Mouse (Mus musculus) thymus, postnatal 0 days (tissue): ENCODE data around the gene Ralgapb. TPM values are rescaled to one million over a fixed set of nuclear protein-coding genes. Genes with fewer than 3 reads are reported as not detected.

Source experiments
- DNase-seq: peaks from one replicate; pipeline ENCODE4 v3.0.0-alpha.2; 2015; ENCODE audit warnings: low spot score
- polyA plus RNA-seq: library from polyadenylated mRNA; unstranded; fragments of >200 nt; fragmentation: Nextera tagmentation; extraction: Ambion mirVana; gene quantifications from 2 replicates; pipeline ENCODE4 v1.2.1, GENCODE M21; 2015

The Ralgapb gene
- polyA plus RNA-seq, 1 experiment from 2014 or later, result 18.5 TPM

DNA sequence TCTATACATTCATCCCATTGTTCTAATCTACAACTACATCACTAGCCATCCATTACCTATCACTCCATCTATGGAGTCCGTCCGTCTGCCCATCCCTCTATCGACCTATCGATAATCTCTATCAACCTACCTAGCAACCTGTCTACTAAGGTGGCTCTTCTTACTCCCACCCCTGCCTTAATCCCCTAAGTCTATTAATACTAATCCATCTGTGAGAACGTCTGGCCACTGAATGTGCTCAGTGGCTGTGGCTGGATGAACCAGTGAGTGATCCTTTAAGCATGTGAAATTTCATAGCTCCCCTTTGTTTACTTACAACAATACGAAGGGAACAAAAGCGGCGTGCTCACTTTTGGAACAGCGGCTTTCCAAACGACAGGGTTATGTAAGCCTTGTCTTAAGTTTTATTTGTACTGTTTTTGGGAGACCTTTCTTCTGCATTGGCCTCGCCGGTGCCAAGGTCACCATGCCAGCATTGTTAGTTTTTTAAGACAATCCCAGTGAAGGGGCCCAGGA is 104.2 kb downstream of the Ralgapb start:
- no peak for DNase-seq

DNA sequence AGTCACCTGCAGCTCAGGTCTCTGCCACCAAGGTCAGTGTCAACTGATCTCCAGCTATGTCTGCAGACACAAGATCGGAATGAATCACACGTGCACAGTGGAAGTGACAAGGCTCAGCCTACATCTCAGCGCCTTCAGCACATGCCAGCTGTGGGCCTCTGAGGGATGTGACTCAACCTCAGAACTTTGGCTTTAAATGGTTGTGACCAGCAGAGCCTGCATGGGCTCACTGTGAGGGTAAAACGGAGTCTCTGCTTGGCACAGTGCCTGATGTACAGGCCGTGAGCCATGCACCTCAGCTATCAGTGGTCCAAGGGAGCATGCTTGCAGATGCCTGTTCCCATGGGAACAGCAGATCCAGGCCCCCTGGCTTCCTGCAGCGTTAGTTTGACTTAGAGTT is 108.9 kb downstream of the Ralgapb start:
- DNase-seq, result no peak

DNA sequence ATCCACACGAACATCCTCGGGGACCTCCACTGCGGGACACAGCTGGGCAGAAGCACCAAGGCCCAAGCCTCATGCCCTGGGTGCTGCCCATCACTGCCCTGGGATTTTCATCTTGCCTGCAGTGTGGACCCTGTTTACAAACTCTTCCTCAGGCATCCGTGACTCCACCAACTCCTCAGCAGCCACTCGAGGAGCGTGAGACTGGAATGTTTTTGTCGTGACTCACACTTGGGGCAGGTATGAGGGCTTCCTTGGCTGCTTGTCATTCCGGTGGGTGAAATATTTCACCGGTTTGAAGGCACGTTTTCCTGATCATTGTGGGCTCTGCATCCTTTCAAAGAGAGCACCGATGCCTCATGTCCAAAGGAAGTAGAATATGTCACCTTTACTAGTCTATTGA is 109.4 kb downstream of the Ralgapb start:
- no peak for DNase-seq

DNA sequence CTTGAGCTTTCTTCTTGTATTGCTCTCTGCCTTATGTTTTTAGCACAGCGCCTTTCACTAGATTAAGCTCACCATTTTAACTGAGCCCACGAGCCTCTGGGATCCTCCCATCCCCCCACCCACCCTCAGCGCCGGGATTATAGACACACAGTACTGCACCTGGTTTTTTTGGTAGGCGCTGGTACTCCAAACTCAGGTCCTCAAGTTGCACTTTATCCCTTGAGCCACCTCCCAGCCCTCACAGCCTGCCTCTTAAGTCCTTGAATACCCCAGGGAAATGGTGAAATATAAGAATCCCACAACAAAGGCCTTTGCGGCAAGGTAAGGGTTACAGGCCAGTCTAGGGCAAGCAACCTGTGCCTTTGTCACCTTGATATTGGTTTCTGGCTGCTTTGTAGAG is 110.2 kb downstream of the Ralgapb start:
- no peak for DNase-seq

DNA sequence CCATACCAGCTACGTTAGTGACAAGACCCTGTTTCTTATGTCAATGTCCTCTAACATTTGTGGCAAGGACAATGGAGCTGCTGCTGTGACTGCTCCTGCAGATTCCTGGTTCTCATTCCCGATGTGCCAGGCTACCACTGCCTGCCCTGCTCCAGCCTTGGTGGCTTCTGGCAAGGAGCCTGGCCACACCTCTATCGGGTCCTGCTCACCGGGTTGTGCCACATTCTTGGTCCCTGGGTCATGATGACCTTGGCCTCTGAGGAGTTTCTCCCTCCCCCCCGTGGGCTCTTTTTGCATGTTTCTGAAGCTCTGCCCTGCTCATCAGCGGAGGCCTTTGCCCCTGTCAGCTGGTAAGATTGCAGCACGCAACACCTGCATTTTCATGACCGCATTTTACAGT is 113.4 kb downstream of the Ralgapb start:
- DNase-seq, result no peak

DNA sequence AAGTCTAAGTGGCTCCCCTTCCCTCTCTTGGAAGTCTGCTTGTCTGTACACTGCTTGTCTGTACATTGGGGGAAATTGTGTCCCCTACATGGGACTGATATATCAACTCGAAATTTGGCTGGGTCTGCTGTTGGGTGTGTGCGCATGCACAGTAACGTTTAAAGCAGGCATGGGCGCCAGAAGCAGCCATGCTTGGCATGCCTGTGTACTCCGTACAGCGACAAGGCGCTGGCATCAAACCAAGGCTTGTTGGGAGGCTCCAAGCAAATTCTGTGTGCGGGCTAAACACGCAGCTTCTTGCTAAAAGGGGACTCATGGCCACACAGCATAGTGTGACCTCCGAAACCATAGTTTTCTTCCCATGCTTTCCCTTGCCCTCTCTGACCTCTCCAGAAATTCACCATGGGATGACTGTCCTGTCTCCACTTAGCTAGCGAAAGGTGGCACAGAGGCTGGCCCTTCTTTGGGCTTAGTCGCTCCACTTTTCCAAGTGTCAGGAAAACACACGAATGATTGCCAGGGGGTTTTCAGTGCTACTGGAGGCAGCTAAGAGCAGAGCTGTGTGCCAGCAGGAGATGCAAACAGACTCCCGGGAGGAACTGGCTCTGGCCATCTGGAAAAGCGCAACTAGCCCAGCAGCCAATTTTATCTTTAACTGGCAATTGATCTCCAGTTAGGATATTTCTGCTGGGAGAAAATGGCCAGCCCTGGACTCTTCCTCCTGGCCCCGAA is 114.6 kb downstream of the Ralgapb start:
- DNase-seq, result no peak

DNA sequence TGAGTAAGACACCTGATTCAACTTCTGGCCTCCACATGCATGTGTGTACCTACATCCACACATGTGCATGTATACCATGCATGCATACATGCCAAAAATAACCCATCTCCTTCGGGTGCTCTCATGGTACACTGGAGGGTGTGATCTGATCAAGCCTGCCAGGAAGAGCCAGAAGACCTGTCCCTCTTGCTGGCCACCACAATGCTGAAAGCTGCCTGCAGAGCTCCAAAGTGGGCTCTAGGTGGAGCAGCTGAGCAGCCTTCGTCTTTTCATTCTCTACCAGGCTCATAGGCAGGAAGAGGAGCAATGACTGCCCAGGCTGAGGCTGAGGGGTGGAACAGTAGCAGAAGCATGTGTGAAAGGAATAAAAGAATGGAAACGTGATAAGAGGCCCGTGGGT is 124.4 kb downstream of the Ralgapb start:
- DNase-seq, result peak; percentile 61

DNA sequence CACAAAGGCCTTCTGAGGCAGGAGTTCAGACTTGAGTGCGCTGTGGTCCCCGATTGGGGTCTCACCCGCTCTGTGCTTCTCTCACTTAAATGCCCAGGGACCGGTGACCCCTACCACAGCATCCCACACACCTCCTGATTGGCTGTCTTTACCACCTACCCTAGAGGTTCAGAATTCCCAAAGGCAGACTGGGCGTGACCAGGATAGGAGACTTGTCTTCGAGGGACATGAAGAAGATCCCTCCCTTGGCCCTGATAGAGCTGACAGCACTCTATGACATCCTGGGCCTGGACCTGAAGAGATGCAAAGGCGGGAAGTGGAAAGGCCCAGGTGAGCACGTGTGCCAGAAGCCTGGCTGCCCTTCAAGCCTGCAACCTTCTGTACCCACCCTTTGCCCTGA is 124.9 kb downstream of the Ralgapb start:
- DNase-seq, result no peak

DNA sequence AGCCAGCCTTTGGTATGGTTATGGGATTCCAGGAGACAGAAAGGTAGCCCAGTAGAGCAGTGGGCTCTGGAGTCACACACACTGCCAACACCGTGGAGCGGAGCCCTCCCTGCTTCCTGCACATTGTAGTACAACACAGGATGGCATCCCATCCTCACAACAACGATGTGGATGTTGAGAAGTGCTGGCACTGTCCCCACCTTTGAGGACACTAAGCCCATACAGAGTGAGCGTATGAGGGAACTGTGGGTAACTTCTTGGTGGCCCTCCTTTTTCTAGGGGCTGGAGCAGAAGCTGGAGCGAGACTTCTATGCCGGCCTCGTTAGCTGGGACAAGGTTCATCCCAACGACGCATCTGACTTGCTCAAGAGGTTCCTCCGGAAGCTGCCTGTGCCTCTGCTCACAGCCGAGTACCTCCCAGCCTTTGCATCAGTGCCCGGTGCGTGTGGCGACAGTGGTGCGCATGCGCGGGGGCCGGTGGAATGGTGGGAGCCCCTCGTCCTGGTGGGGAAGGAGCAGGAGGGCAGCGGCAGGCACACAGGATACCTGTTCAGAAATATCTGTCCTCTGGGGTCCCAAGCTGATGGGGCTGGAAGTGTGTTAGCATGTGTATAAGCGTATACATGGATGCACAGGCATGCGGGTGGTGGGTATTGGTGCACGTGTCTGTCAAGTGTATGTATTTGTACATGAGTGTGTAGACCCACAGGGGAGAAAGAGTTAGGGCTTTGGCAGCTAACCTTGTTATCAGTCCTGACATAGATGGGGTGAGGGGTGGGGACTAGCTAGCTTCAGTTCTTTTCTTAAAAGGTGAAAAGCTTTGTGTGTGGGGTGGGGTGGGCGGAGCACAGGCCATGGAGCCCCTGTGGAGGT is 130.0 kb downstream of the Ralgapb start:
- DNase-seq, result peak; percentile 48

DNA sequence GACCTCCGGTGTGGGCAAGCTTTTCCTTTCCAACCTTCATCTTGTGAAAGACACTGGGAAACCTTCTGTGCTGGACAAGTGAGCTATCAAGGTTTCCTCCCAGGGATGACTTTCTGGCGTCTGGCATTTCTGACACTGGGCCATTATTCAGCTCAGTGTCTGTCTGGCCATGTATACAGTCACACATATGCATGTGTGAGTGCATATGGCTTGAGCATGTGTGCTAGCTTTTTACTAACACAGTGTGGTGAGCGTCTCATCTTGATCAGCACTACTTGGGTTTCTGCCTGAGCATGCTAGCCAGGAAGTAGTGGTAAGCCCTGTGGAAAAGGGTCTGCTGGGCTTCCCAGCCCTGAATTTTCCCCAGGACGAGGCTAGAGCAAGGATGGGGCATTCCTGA is 131.6 kb downstream of the Ralgapb start:
- no peak for DNase-seq

DNA sequence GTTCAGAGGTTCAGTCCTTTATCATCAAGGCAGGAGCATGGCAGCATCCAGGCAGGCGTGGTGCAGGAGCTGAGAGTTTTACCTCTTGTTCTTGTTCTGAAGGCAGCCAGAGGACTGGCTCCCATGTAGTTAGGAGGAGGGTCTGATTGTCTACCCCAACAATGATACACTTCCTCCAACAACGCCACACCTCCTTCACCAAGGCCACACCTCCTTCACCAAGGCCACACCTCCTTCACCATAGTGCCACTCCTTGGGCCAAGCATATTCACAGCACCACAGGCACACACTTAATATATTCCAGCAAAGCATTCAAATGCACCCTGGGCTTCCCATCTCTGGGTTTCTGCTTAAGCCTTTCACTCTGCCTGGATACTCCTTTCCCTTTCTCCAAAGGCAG is 135.6 kb downstream of the Ralgapb start:
- DNase-seq, result no peak

DNA sequence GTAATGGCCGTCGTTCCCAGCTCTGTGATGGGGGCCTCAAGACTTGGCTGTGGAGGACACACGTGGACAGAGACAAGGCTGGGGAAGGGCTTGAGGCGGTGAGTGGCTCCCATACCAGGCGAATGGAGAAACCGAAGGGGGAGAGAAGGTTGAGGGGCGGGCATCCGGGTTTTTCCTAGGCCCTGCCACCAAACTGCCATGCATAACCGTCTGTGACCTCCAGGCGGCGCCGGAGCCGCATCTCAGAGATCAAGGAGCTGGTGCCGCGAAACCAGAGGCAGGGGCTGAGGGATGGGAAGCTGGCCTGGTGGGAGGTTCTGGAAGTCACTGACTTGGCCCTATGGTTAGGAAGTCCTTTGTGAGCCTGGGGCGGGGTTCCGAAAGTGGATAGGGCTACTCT is 137.1 kb downstream of the Ralgapb start:
- peak; percentile 83 for DNase-seq

Other genes starting within 250 kb of the Ralgapb start
- gene D630003M21Rik, start 180.6 kb upstream of the Ralgapb start, polyA plus RNA-seq, result 0.35 and 0.47 TPM in 2 replicates
- 0.08 TPM in 1 of 2 replicates, not detected in the other for gene Bpi, start 151.8 kb upstream of the Ralgapb start, polyA plus RNA-seq
- 3.2 and 4.9 TPM in 2 replicates for gene Lbp, start 103.4 kb upstream of the Ralgapb start, polyA plus RNA-seq
- 4.1 and 6.4 TPM in 2 replicates for gene Snhg11, start 34.2 kb upstream of the Ralgapb start, polyA plus RNA-seq
- gene Adig, start 92.8 kb downstream of the Ralgapb start, polyA plus RNA-seq, result 0.22 and 1.2 TPM in 2 replicates
- gene Arhgap40, start 102.9 kb downstream of the Ralgapb start, polyA plus RNA-seq, result 0.10 TPM in 1 of 2 replicates, not detected in the other
- gene Slc32a1, start 200.9 kb downstream of the Ralgapb start, polyA plus RNA-seq, result not detected in 2 replicates
- 16.1 and 18.4 TPM in 2 replicates for gene Actr5, start 215.0 kb downstream of the Ralgapb start, polyA plus RNA-seq